Mouse (Mus musculus) limb, embryonic 14.5 days (tissue): ENCODE data around the gene Spop. TPM values are rescaled to one million over a fixed set of nuclear protein-coding genes. Genes with fewer than 3 reads are reported as not detected.

Source experiments
- ATAC-seq: fragments of 200-750 bp; cut with Nextera tagmentation; 2 replicates; pipeline ENCODE4 v1.8.0; 2017; ENCODE audit warnings: low read depth, moderate number of reproducible peaks, moderate TSS enrichment; ENCODE audit not compliant: low FRiP score
- DNase-seq: peaks from one replicate; pipeline ENCODE4 v3.0.0-alpha.2; 2015; ENCODE audit warnings: low spot score
- H3K27ac ChIP-seq: fragments of 300-500 bp; sonication (generic); replicated peaks from 2 replicates; pipeline ENCODE4 v1.5.1; 2014; ENCODE audit warnings: low read depth, mild to moderate bottlenecking, low read length, moderate library complexity, mixed read lengths
- H3K27me3 ChIP-seq: fragments of 300-500 bp; sonication (generic); 2 replicates; pipeline ENCODE4 v1.6.1; 2014; ENCODE audit warnings: low read length, mixed read lengths; ENCODE audit not compliant: control insufficient read depth, insufficient read depth
- H3K36me3 ChIP-seq: fragments of 300-500 bp; sonication (generic); 2 replicates; pipeline ENCODE4 v1.6.1; 2014; ENCODE audit warnings: mild to moderate bottlenecking, low read length, moderate library complexity, mixed read lengths; ENCODE audit not compliant: control insufficient read depth, insufficient read depth
- H3K4me1 ChIP-seq: fragments of 300-500 bp; sonication (generic); 2 replicates; pipeline ENCODE4 v1.6.1; 2014; ENCODE audit warnings: antibody characterized with exemption, low read length, mixed read lengths; ENCODE audit not compliant: control insufficient read depth, insufficient read depth
- H3K4me2 ChIP-seq: fragments of 300-500 bp; sonication (generic); replicated peaks from 2 replicates; pipeline ENCODE4 v1.6.1; 2014; ENCODE audit warnings: low read depth, mild to moderate bottlenecking, low read length, moderate library complexity; ENCODE audit not compliant: severe bottlenecking
- H3K4me3 ChIP-seq: fragments of 300-500 bp; sonication (generic); replicated peaks from 2 replicates; pipeline ENCODE4 v1.5.1; 2014; ENCODE audit warnings: low read length
- H3K9ac ChIP-seq: fragments of 300-500 bp; sonication (generic); 2 replicates; pipeline ENCODE4 v1.6.1; 2014; ENCODE audit warnings: mild to moderate bottlenecking, low read depth, low read length, moderate library complexity; ENCODE audit not compliant: severe bottlenecking
- H3K9me3 ChIP-seq: fragments of 300-500 bp; sonication (generic); 2 replicates; pipeline ENCODE4 v1.6.1; 2016; ENCODE audit warnings: low read length; ENCODE audit not compliant: control insufficient read depth
- POLR2A ChIP-seq: fragments of 200-500 bp; IDR thresholded peaks from 2 replicates; pipeline ENCODE4 v1.8.0; 2012; ENCODE audit warnings: inconsistent platforms, mild to moderate bottlenecking, moderate library complexity, borderline replicate concordance; ENCODE audit not compliant: insufficient read depth, insufficient read length; ENCODE audit errors: extremely low read depth
- WGBS: fragments of 180-500 bp; shearing (Covaris S2); extraction: QIAGEN DNeasy Blood & Tissue Kit; methylation state at CpG from one replicate; pipeline ENCODE4 v1.1.7; 2014; 5-methylcytosine and 5-hydroxymethylcytosine counted together
- polyA plus RNA-seq, 2 experiments: library from polyadenylated mRNA; depleted of rRNA in 1 of 2; stranded (reverse) in 1 of 2; unstranded in 1 of 2; fragments of >200 nt; fragmentation: Nextera tagmentation in 1 of 2; extraction: Ambion mirVana in 1 of 2; gene quantifications; 2 replicates each; pipeline versions ENCODE4 v1.2.1 to v1.2.3; 2012 to 2014

Spop gene
- polyA plus RNA-seq, 2 experiments, result 51.3 to 92.7 TPM

GRCm38 (mm10) chr11:95368231-95368823 is 45.6 kb upstream of the Spop start:
- no peak for TF ChIP-seq POLR2A
- DNase-seq, result no peak
- H3K9me3 ChIP-seq, result no peaks in the 10 kb centered on the region
- no peak overlapping the region for H3K27ac ChIP-seq
- H3K27me3 ChIP-seq, result no peaks in the 10 kb centered on the region
- peaks cover 23% of the 10 kb centered on the region for H3K36me3 ChIP-seq
- ATAC-seq, result no peak
- 87% methylated on average over 8 of the region's 8 CpGs for WGBS
- no peak overlapping the region for H3K4me3 ChIP-seq
- no peak overlapping the region for H3K9ac ChIP-seq
- H3K4me1 ChIP-seq, result peaks cover 11% of the 10 kb centered on the region; the same call in 1 of the 2 replicates
- H3K4me2 ChIP-seq, result no peak overlapping the region

DNA sequence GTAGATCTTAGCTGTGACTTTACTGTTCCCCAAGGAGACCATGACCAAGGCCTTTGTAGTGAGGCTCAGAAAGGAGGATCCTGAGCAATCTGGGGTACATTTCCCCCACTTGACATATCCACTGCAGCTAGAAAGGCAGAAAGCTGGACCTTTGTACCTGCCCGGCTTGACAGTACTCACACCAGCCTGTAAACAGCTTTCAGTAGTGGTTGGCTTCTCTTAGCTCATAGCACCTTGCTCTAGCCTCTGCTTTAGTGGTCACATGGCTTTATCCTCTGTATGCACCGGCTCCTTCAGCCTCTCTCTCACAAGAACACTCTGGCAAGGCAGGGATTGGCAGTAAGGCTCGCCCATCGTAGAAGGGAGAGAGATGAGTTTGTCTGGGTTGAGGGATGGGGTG is 45.0 kb upstream of the Spop start:
- no peak for ATAC-seq
- no peak overlapping the region for H3K27ac ChIP-seq
- H3K36me3 ChIP-seq, result peaks cover 29% of the 10 kb centered on the region
- DNase-seq, result no peak
- peaks cover 11% of the 10 kb centered on the region; the same call in 1 of the 2 replicates for H3K4me1 ChIP-seq
- no peaks in the 10 kb centered on the region for H3K27me3 ChIP-seq
- TF ChIP-seq POLR2A, result no peak
- no peaks in the 10 kb centered on the region for H3K9me3 ChIP-seq
- WGBS, result 90% methylated on average over 4 of the region's 4 CpGs
- no peak overlapping the region for H3K4me3 ChIP-seq
- H3K4me2 ChIP-seq, result no peak overlapping the region
- H3K9ac ChIP-seq, result no peak overlapping the region

- TF ChIP-seq POLR2A, result no peak
- WGBS, result 69% methylated on average over 15 of the region's 15 CpGs
- Histone ChIP-seq H3K36me3 (peaks cover 30% of the 10 kb centered on the region), H3K4me3 (no peak overlapping the region), H3K27me3 (no peaks in the 10 kb centered on the region), H3K9me3 (no peaks in the 10 kb centered on the region), H3K9ac (no peak overlapping the region), H3K4me2 (no peak overlapping the region), H3K4me1 (peaks cover 11% of the 10 kb centered on the region; the same call in 1 of the 2 replicates), H3K27ac (no peak overlapping the region; the same call in 1 of the 2 replicates)
- DNase-seq (peak; percentile 50), ATAC-seq (peak; percentile 79)
Observed at GRCm38 (mm10) chr11:95369964-95370890, 43.7 kb upstream of the Spop start.

DNA sequence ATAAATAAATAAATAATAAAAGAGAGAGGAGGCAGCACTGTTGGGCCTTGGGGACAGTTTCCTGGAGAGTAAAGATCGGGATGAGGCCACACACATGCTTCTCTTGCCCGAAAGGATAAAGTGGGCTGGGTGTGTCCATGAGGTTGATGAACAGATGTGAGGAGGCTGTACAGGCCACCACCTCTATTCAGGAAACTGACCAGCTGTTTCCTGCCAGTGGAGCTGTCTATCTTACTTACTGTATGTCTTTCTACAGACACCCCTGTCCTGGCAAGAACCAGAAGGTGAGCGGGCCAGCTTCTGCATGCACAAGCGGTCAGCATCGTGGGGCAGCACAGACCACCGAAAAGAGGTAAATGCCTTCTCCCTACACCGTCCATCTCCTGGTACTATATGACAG is 42.7 kb upstream of the Spop start:
- Histone ChIP-seq H3K4me1 (peaks cover 6% of the 10 kb centered on the region; the same call in 1 of the 2 replicates), H3K9ac (no peak overlapping the region), H3K4me2 (no peak overlapping the region), H3K9me3 (no peaks in the 10 kb centered on the region), H3K27me3 (no peaks in the 10 kb centered on the region), H3K27ac (no peak overlapping the region), H3K36me3 (peaks cover 40% of the 10 kb centered on the region), H3K4me3 (no peak overlapping the region)
- no peak for DNase-seq
- no peak for ATAC-seq
- TF ChIP-seq POLR2A, result no peak
- 88% methylated on average over 7 of the region's 7 CpGs for WGBS

GRCm38 (mm10) chr11:95378926-95379325 is 35.0 kb upstream of the Spop start:
- WGBS, result 79% methylated on average over 9 of the region's 9 CpGs
- peaks cover 71% of the 10 kb centered on the region for H3K36me3 ChIP-seq
- H3K9ac ChIP-seq, result no peak overlapping the region

More at GRCm38 (mm10) chr11:95378926-95379325, 35.0 kb upstream of the Spop start:
- H3K4me1 ChIP-seq, result no peaks in the 10 kb centered on the region
- no peak overlapping the region for H3K4me3 ChIP-seq
- H3K9me3 ChIP-seq, result no peaks in the 10 kb centered on the region
- no peak for TF ChIP-seq POLR2A
- no peak overlapping the region for H3K4me2 ChIP-seq
- no peaks in the 10 kb centered on the region for H3K27me3 ChIP-seq
- no peak for ATAC-seq
- no peak for DNase-seq
- H3K27ac ChIP-seq, result no peak overlapping the region
